ENCODE assay signal across 13 mouse cellular contexts in genomic region chr10:59484318-59484717, GRCm38 (mm10).
"Had no signal": no experiment of that assay in that cellular context is flagged by ENCODE, and none has a peak within 500 bp of the region (broad histone marks: within the 10 kb centered on the region; RNA-seq: fewer than 3 reads in every experiment).

No protein-coding gene starts in this region.

- H3K4me3 ChIP-seq: layer of hippocampus, adult 2 months; limb, embryonic 15.5 days; liver, embryonic 13.5 days; lung, embryonic 15.5 days; megakaryocyte, embryonic 14.5 days; midbrain, embryonic 15.5 days had no signal

- H3K27ac ChIP-seq: layer of hippocampus, adult 2 months; limb, embryonic 15.5 days; liver, embryonic 13.5 days; lung, embryonic 15.5 days; macrophage; midbrain, embryonic 15.5 days; stomach, postnatal 0 days had no signal

- H3K27me3 ChIP-seq: limb, embryonic 15.5 days; liver, embryonic 13.5 days; lung, embryonic 15.5 days; megakaryocyte, embryonic 14.5 days; midbrain, embryonic 15.5 days had no signal

- H3K36me3 ChIP-seq: midbrain, embryonic 15.5 days had no signal

- H3K4me2 ChIP-seq: limb, embryonic 15.5 days; liver, embryonic 13.5 days; lung, embryonic 15.5 days; midbrain, embryonic 11.5 days; midbrain, embryonic 15.5 days had no signal

- H3K9me3 ChIP-seq: limb, embryonic 15.5 days; liver, embryonic 13.5 days; lung, embryonic 15.5 days; midbrain, embryonic 15.5 days had no signal

- ATAC-seq: liver, postnatal 0 days; midbrain, embryonic 15.5 days had no signal

- H3K4me1 ChIP-seq: limb, embryonic 15.5 days; liver, embryonic 13.5 days; lung, embryonic 15.5 days; midbrain, embryonic 15.5 days had no signal

- H3K9ac ChIP-seq: limb, embryonic 15.5 days; liver, embryonic 13.5 days; liver, postnatal 0 days; lung, embryonic 15.5 days; midbrain, embryonic 15.5 days had no signal

- DNase-seq: kidney, postnatal 36 days; liver, embryonic 13.5 days; liver, postnatal 0 days; lung, postnatal 14 days; thymus, postnatal 4 days had no signal
